Mouse (Mus musculus): ENCODE measurements at regions not wholly inside any gene's neighbourhood (a gene's known extent, or its start where the extent isn't known, plus 50 kb on each side); places are given as distances from the start of the nearest gene placed in this dataset.
A peak's percentile ranks its signal among the peaks of the same experiment; 100 is the strongest.
"Not testable (repeated sequence)": the region's sequence is repeated elsewhere in the genome, so short reads cannot be mapped to it uniquely, and the experiment has no call there.

DNA sequence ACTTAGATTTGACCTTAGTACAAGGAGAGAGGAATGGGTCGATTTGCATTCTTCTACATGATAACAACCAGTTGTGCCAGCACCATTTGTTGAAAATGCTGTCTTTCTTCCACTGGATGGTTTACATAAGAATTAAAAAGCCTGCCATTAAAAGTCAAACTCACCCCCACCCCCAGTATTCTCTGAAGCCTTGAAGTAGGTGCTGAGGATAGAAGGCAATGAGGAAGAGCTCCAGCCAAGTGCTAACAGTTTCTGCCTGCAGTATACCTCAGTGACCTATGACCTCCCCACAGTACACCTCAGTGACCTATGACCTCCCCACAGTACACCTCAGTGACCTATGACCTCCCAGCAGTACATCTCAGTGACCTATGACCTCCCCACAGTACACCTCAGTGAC, 328.4 kb downstream of the Nkx6-1 start:
- 100% methylated on average over 1 of the region's 1 CpGs for WGBS
- not testable (repeated sequence) for DNase-seq (ENCODE audit: low spot score); H3K27ac ChIP-seq; H3K4me1 ChIP-seq (replicated peaks; ENCODE audit: control insufficient read depth, insufficient read depth, low read length); H3K36me3 ChIP-seq (replicated peaks; ENCODE audit: control insufficient read depth, insufficient read depth); ATAC-seq (ENCODE audit: low FRiP score); H3K4me2 ChIP-seq (replicated peaks); H3K4me3 ChIP-seq (replicated peaks; ENCODE audit: low read length); H3K9ac ChIP-seq; H3K9me3 ChIP-seq (ENCODE audit: control insufficient read depth, low read length); H3K27me3 ChIP-seq (ENCODE audit: control insufficient read depth, insufficient read depth, low read length)

DNA sequence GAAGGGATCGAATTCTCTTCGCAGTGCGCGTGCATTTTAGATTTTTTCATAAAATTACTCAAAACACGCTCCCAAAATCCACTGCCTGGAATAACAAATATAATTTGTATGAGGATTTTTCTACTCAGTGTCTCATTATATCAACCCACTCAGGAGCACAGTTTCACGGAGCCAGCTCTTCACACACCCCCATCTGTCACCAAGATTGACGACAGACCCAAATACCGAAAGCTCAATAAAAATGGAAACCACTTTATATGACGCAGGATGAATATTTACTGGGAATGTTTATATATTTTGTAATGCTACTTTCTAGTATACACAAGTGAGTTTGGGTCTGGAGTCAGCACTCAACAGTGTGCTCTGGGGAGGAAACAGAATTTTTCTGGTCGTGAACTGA, 333.0 kb downstream of the Nkx6-1 start:
- ATAC-seq (ENCODE audit: low FRiP score) (no peak), DNase-seq (ENCODE audit: low spot score) (no peak)
- H3K36me3 ChIP-seq (replicated peaks; ENCODE audit: control insufficient read depth, insufficient read depth): no peaks in the 10 kb centered on the region
- no peak overlapping the region for H3K27ac ChIP-seq
- no peaks in the 10 kb centered on the region for H3K4me1 ChIP-seq (replicated peaks; ENCODE audit: control insufficient read depth, insufficient read depth, low read length)
- WGBS: 87% methylated on average over 10 of the region's 10 CpGs
- H3K4me2 ChIP-seq (replicated peaks): no peak overlapping the region
- H3K9me3 ChIP-seq (ENCODE audit: control insufficient read depth, low read length): no peaks in the 10 kb centered on the region
- H3K4me3 ChIP-seq (replicated peaks; ENCODE audit: low read length): no peak overlapping the region
- H3K9ac ChIP-seq: no peak overlapping the region
- H3K27me3 ChIP-seq (ENCODE audit: control insufficient read depth, insufficient read depth, low read length): peaks cover 41% of the 10 kb centered on the region

DNA sequence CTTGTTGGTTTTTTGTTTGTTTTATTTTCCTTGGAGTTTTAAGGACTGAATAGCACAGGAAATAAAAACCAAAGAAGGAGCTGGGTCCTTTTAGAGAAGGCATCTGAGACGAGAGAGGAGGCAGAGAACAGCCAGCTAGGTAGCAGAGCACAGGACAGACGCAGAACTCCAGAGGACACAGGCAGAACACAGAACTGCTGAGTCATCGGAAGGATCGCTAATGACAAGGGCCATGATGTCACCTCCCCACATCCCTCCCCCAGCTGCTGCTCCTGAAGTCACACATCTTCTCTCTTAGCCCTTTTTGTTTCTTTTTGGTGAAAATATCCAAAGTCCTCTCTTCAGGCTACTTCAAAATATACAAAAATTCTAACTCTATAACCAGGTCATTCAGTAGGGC, 338.7 kb downstream of the Nkx6-1 start:
- no peak overlapping the region for H3K9ac ChIP-seq
- H3K27ac ChIP-seq: no peak overlapping the region
- no peaks in the 10 kb centered on the region for H3K9me3 ChIP-seq (ENCODE audit: control insufficient read depth, low read length)
- peaks cover 85% of the 10 kb centered on the region for H3K27me3 ChIP-seq (ENCODE audit: control insufficient read depth, insufficient read depth, low read length)
- peaks cover 11% of the 10 kb centered on the region for H3K4me1 ChIP-seq (replicated peaks; ENCODE audit: control insufficient read depth, insufficient read depth, low read length)
- H3K4me3 ChIP-seq (replicated peaks; ENCODE audit: low read length): no peak overlapping the region
- no peaks in the 10 kb centered on the region for H3K36me3 ChIP-seq (replicated peaks; ENCODE audit: control insufficient read depth, insufficient read depth)
- no peak overlapping the region for H3K4me2 ChIP-seq (replicated peaks)
- WGBS: 63% methylated on average over 4 of the region's 4 CpGs
- no peak for DNase-seq (ENCODE audit: low spot score)
- ATAC-seq (ENCODE audit: low FRiP score): no peak

DNA sequence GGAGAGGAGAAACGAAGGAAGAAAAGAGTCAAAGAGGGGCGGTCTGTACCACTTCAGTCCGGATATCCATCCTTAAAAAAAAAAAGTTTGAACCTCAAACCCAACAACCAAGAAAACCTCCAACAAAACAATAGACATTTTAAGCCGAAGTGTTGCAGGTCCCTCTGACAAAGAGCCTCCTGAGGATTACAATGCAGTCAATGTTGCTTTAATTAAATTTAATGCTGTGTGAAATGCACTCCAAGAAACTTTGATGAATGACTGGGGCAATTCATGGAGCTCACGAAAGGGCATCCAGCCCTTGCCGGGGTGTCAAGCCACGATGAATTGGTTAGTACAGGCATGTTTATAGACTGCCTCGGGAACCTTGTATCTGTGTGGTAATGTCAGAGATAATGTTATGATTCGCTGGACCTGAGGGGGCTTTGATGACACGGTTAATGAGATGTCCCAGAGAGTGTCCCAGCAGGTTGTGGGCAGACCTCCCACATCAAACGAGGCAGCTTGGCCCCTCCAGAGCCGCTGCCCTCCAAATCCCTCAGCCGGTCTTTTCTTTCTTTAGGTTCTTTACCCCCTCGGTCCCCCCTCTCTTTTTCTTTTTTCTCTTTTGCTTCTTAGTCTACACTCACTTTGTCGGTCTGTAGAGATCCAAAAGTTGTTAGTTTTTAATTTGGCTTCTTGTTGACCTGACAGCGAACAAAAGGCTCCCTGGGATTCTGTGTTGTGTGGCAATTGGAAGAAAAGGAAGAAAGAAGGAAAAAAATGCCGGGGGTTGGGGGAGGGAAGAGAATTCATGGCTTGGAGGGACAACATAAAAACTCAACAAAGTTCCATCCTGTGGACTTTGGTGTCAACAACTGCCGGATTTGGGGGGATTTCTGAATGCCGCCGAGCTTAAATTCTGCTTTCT, 341.5 kb downstream of the Nkx6-1 start:
- ATAC-seq (ENCODE audit: low FRiP score) (no peak), DNase-seq (ENCODE audit: low spot score) (no peak)
- Histone ChIP-seq H3K9ac (no peak overlapping the region), H3K27me3 (ENCODE audit: control insufficient read depth, insufficient read depth, low read length) (peaks cover 85% of the 10 kb centered on the region), H3K27ac (no peak overlapping the region), H3K9me3 (ENCODE audit: control insufficient read depth, low read length) (no peaks in the 10 kb centered on the region), H3K4me3 (replicated peaks; ENCODE audit: low read length) (no peak overlapping the region), H3K4me1 (replicated peaks; ENCODE audit: control insufficient read depth, insufficient read depth, low read length) (peaks cover 11% of the 10 kb centered on the region), H3K4me2 (replicated peaks) (peak overlapping the region; percentile 18), H3K36me3 (replicated peaks; ENCODE audit: control insufficient read depth, insufficient read depth) (no peaks in the 10 kb centered on the region)
- WGBS: 3% methylated on average over 20 of the region's 20 CpGs

DNA sequence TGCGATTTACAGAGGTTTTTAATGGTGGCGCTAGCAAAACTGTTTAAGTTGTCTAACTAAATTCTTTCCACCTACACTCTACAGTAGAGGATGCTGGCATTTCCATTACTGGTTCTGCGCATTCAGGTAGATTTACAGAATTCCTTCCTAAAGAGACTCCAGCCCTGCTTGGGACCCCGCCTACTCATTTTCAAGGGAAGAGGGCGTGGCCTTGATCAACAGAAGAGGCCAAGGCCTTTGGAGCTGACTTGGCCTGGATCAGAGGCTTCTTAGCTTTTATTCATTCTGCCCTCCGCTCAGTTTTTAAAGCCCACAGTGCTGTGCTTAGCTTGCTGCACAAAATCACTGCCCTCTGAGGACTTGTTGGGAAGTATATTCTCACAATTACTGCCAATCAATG, 364.8 kb downstream of the Nkx6-1 start:
- DNase-seq (ENCODE audit: low spot score) (no peak), ATAC-seq (ENCODE audit: low FRiP score) (no peak)
- Histone ChIP-seq H3K4me3 (replicated peaks; ENCODE audit: low read length) (no peak overlapping the region), H3K27ac (no peak overlapping the region), H3K27me3 (ENCODE audit: control insufficient read depth, insufficient read depth, low read length) (peaks cover 6% of the 10 kb centered on the region), H3K36me3 (replicated peaks; ENCODE audit: control insufficient read depth, insufficient read depth) (no peaks in the 10 kb centered on the region), H3K4me1 (replicated peaks; ENCODE audit: control insufficient read depth, insufficient read depth, low read length) (no peaks in the 10 kb centered on the region), H3K9me3 (ENCODE audit: control insufficient read depth, low read length) (no peaks in the 10 kb centered on the region), H3K9ac (no peak overlapping the region), H3K4me2 (replicated peaks) (no peak overlapping the region)
- WGBS: 87% methylated on average over 6 of the region's 6 CpGs

DNA sequence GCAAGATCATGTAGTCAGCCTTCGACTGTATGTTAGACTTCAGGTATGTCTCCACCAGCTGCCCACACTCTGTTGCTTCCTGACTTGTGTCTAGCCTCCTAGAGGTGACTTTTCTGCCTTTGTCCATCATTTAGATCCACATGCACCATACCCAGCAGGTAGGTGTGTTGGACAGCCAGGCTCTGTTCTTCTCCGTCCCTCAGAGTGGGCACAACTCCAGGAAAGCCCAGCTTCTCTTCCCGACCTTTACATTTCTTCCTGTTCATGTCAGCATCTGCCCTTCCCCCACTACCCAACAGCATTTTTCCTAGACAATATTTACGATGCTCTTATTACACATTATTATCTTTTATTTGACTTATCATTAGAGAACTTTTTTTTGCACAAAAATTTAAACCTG, 366.4 kb downstream of the Nkx6-1 start:
- no peak overlapping the region for H3K4me3 ChIP-seq (replicated peaks; ENCODE audit: low read length)
- ATAC-seq (ENCODE audit: low FRiP score): no peak
- no peak overlapping the region for H3K9ac ChIP-seq
- H3K27ac ChIP-seq: no peak overlapping the region
- no peak for DNase-seq (ENCODE audit: low spot score)
- peaks cover 6% of the 10 kb centered on the region for H3K27me3 ChIP-seq (ENCODE audit: control insufficient read depth, insufficient read depth, low read length)
- no peaks in the 10 kb centered on the region for H3K9me3 ChIP-seq (ENCODE audit: control insufficient read depth, low read length)
- no peaks in the 10 kb centered on the region for H3K4me1 ChIP-seq (replicated peaks; ENCODE audit: control insufficient read depth, insufficient read depth, low read length)
- WGBS: 70% methylated on average over 4 of the region's 4 CpGs
- no peak overlapping the region for H3K4me2 ChIP-seq (replicated peaks)
- no peaks in the 10 kb centered on the region for H3K36me3 ChIP-seq (replicated peaks; ENCODE audit: control insufficient read depth, insufficient read depth)

DNA sequence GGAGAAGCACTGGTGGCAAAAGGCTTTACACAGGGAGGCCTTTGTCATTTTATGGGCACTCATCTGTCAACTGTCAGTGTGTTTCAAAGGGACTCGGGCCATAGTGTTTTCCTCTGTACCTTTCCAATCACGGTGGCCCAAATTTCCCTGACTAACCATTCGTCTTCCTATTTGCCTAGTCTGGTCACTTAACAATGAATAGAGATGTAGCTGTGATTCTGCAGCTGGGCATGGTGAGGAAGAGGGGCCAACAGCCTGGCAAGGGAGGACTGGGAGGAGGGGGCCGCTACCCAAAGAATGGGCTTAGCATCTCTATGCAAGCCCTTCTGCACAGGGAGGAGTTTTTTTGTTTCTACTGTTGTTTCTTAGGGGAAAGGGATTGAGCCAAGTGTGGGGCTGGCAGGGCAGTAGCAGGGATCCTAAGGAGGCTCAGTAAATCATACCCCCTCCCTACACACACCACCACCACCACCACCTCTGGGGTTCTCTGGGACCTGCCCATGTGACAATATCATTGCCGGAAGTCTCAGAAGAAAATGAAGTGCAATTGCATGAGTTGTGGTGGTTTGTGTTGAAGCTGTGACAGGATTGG, 367.2 kb downstream of the Nkx6-1 start:
- no peaks in the 10 kb centered on the region for H3K4me1 ChIP-seq (replicated peaks; ENCODE audit: control insufficient read depth, insufficient read depth, low read length)
- peaks cover 6% of the 10 kb centered on the region for H3K27me3 ChIP-seq (ENCODE audit: control insufficient read depth, insufficient read depth, low read length)
- H3K9me3 ChIP-seq (ENCODE audit: control insufficient read depth, low read length): no peaks in the 10 kb centered on the region
- H3K4me3 ChIP-seq (replicated peaks; ENCODE audit: low read length): no peak overlapping the region
- no peak overlapping the region for H3K27ac ChIP-seq
- H3K4me2 ChIP-seq (replicated peaks): no peak overlapping the region
- ATAC-seq (ENCODE audit: low FRiP score) (peak; percentile 48; the same call in 1 of the 2 replicates), DNase-seq (ENCODE audit: low spot score) (no peak)
- WGBS: 31% methylated on average over 5 of the region's 5 CpGs
- no peak overlapping the region for H3K9ac ChIP-seq
- no peaks in the 10 kb centered on the region for H3K36me3 ChIP-seq (replicated peaks; ENCODE audit: control insufficient read depth, insufficient read depth)

DNA sequence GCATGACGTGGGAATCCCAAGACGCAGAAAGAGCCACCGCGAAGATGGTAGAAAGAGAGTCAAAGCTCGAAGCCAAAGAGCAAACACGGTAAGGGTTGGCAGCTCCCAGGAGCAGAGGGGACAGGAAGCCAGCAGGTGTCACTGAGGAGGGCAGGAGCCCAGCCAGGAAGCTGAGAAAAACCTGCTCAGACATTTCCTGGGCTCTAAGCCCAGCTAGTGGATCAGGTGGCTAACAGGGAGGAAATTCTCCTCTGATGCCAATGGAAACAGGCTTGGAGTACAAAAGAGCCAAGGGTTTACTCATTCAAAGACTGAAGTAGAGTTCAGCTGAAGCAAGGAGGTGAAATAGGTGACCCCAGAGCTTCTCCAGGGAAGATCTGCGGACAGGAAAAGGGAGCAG, 368.9 kb downstream of the Nkx6-1 start:
- WGBS: 73% methylated on average over 7 of the region's 7 CpGs
- Histone ChIP-seq H3K27me3 (ENCODE audit: control insufficient read depth, insufficient read depth, low read length) (peaks cover 6% of the 10 kb centered on the region; the same call in 1 of the 2 replicates), H3K4me1 (replicated peaks; ENCODE audit: control insufficient read depth, insufficient read depth, low read length) (no peaks in the 10 kb centered on the region), H3K9ac (no peak overlapping the region), H3K27ac (no peak overlapping the region), H3K4me2 (replicated peaks) (no peak overlapping the region), H3K9me3 (ENCODE audit: control insufficient read depth, low read length) (no peaks in the 10 kb centered on the region), H3K36me3 (replicated peaks; ENCODE audit: control insufficient read depth, insufficient read depth) (no peaks in the 10 kb centered on the region), H3K4me3 (replicated peaks; ENCODE audit: low read length) (no peak overlapping the region)
- ATAC-seq (ENCODE audit: low FRiP score): no peak
- peak; percentile 32 for DNase-seq (ENCODE audit: low spot score)

DNA sequence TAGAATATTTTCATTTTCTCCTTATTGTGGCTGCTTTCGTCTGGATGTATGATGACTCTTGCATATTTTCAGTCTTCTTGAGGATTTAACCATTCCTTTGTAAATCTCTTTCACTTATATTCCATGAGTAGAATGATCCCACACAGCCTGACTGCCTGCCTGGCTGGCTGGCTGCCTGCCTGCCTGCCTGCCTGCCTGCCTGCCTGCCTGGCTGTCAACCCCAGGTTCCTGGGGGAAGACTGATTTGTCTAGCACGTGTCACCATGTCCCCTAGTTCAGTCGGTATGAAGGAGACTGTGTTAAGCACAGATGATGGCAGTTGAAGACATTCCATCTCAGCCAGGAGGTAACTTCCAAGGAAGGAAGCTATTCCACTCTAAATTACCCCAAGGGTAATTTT, 370.8 kb downstream of the Nkx6-1 start:
- Histone ChIP-seq H3K4me3 (replicated peaks; ENCODE audit: low read length) (no peak overlapping the region), H3K36me3 (replicated peaks; ENCODE audit: control insufficient read depth, insufficient read depth) (no peaks in the 10 kb centered on the region), H3K27ac (no peak overlapping the region), H3K4me1 (replicated peaks; ENCODE audit: control insufficient read depth, insufficient read depth, low read length) (no peaks in the 10 kb centered on the region), H3K27me3 (ENCODE audit: control insufficient read depth, insufficient read depth, low read length) (peaks cover 6% of the 10 kb centered on the region; the same call in 1 of the 2 replicates), H3K9ac (no peak overlapping the region), H3K4me2 (replicated peaks) (no peak overlapping the region), H3K9me3 (ENCODE audit: control insufficient read depth, low read length) (no peaks in the 10 kb centered on the region)
- ATAC-seq (ENCODE audit: low FRiP score): no peak
- no peak for DNase-seq (ENCODE audit: low spot score)
- WGBS: 48% methylated on average over 3 of the region's 3 CpGs

Measured in hindbrain, embryonic 14.5 days (tissue).